Mouse (Mus musculus): ENCODE results near the gene Morn1. TPM values are rescaled to one million over a fixed set of nuclear protein-coding genes. Genes with fewer than 3 reads are reported as not detected.

The Morn1 gene
- 8.0 and 12.6 TPM in 2 replicates for polyA plus RNA-seq (2012; rRNA removed)

- DNase-seq (ENCODE audit: low read depth): peak; percentile 100
- no peak for TF ChIP-seq CTCF (IDR thresholded peaks at IDR 0.05; ENCODE audit: borderline replicate concordance, extremely low read depth, insufficient read depth, insufficient read length)
- TF ChIP-seq POLR2A (IDR thresholded peaks at IDR 0.05; ENCODE audit: borderline replicate concordance, extremely low read depth, insufficient read depth, insufficient read length, poor library complexity, severe bottlenecking): peak; percentile 90
These were observed at the start of gene Morn1, which contains the start of gene Rer1 for GRCm38 (mm10) chr4:155086108-155087024. Morn1 (plus strand) TSS chr4:155086577. Rer1 (minus strand) TSS chr4:155086382.

GRCm38 (mm10) chr4:155040197-155040596 is 46.2 kb upstream of the Morn1 start:
- TF ChIP-seq POLR2A (IDR thresholded peaks at IDR 0.05; ENCODE audit: borderline replicate concordance, extremely low read depth, insufficient read depth, insufficient read length, poor library complexity, severe bottlenecking): no peak
- no peak for TF ChIP-seq CTCF (IDR thresholded peaks at IDR 0.05; ENCODE audit: borderline replicate concordance, extremely low read depth, insufficient read depth, insufficient read length)
- peak; percentile 62 for DNase-seq (ENCODE audit: low read depth)

- no peak for DNase-seq (ENCODE audit: low read depth)
- no peak for TF ChIP-seq POLR2A (IDR thresholded peaks at IDR 0.05; ENCODE audit: borderline replicate concordance, extremely low read depth, insufficient read depth, insufficient read length, poor library complexity, severe bottlenecking)
- no peak for TF ChIP-seq CTCF (IDR thresholded peaks at IDR 0.05; ENCODE audit: borderline replicate concordance, extremely low read depth, insufficient read depth, insufficient read length)
These were observed 45.7 kb upstream of the Morn1 start for GRCm38 (mm10) chr4:155040696-155041095.

GRCm38 (mm10) chr4:155042606-155043288 is 43.6 kb upstream of the Morn1 start:
- DNase-seq (ENCODE audit: low read depth): no peak
- TF ChIP-seq CTCF (IDR thresholded peaks at IDR 0.05; ENCODE audit: borderline replicate concordance, extremely low read depth, insufficient read depth, insufficient read length) (no peak), POLR2A (IDR thresholded peaks at IDR 0.05; ENCODE audit: borderline replicate concordance, extremely low read depth, insufficient read depth, insufficient read length, poor library complexity, severe bottlenecking) (no peak)

- no peak for DNase-seq (ENCODE audit: low read depth)
- no peak for TF ChIP-seq POLR2A (IDR thresholded peaks at IDR 0.05; ENCODE audit: borderline replicate concordance, extremely low read depth, insufficient read depth, insufficient read length, poor library complexity, severe bottlenecking)
- no peak for TF ChIP-seq CTCF (IDR thresholded peaks at IDR 0.05; ENCODE audit: borderline replicate concordance, extremely low read depth, insufficient read depth, insufficient read length)
These were observed 43.1 kb upstream of the Morn1 start for GRCm38 (mm10) chr4:155043289-155043625.

DNA sequence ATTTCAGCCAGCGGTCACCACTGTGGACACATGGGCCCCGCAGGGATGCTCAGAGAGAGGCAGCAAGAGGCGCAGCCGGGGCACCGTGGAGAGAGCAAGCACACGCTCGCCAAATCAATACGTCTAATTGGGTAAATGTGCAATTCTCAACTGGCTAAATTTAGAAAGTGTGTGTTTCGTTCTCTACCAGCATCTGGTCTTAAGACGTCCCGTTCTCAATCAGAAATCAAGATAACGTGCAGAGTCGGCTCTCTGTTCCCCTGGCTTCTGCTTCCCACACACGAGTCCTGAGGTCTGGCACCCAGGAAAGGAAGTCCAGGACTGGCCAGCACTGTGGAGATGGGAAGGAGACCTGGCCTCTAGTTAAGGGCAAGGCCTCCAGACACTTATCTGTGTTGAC is 39.7 kb upstream of the Morn1 start:
- TF ChIP-seq CTCF (IDR thresholded peaks at IDR 0.05; ENCODE audit: borderline replicate concordance, extremely low read depth, insufficient read depth, insufficient read length): no peak
- no peak for TF ChIP-seq POLR2A (IDR thresholded peaks at IDR 0.05; ENCODE audit: borderline replicate concordance, extremely low read depth, insufficient read depth, insufficient read length, poor library complexity, severe bottlenecking)
- no peak for DNase-seq (ENCODE audit: low read depth)

DNA sequence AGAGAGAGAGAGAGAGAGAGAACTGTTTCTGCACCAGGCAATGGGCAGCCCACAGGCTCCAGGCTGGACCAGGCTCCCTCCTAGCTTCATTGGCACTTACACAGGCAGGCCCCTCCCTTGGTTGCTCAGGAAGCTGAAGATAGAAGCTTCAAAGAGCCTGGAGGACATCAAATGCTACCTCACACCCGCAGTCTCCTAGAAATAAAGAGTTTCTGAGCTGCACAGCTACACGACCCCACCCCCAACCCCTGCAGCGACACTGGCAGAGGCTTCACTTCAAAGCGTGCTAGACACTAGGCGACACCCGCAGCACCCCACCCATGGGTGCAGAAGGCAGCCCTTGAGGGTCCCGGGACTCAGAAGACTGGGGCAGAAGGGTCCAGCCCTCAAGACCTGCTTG is 36.3 kb upstream of the Morn1 start:
- DNase-seq (ENCODE audit: low read depth): no peak
- no peak for TF ChIP-seq CTCF (IDR thresholded peaks at IDR 0.05; ENCODE audit: borderline replicate concordance, extremely low read depth, insufficient read depth, insufficient read length)
- TF ChIP-seq POLR2A (IDR thresholded peaks at IDR 0.05; ENCODE audit: borderline replicate concordance, extremely low read depth, insufficient read depth, insufficient read length, poor library complexity, severe bottlenecking): no peak

DNA sequence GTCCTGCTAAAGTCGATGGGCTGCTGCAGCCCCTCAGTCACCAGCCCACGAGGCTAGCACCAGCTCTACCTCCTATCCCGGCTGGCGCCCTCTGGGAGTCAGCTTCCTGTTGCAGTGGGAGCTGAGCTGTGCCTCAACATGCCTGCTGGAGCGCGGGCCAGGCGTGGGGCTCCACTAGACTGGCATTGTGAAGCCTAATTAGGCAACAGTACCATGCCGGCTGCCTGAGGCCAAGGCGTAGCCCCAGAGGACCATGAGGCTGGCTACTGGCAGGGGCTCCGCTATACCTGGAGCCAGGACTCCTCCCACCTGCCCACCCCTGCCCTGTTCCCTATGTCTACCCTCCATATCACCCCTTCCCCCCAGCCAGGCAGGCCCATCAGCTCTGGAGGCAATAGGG is 29.7 kb upstream of the Morn1 start, which contains the start of gene Plch2:
Gene Plch2, minus strand, starts transcription at position 61 of the 400 bp plus-strand sequence.
- DNase-seq (ENCODE audit: low read depth): peak; percentile 57
- TF ChIP-seq CTCF (IDR thresholded peaks at IDR 0.05; ENCODE audit: borderline replicate concordance, extremely low read depth, insufficient read depth, insufficient read length) (no peak), POLR2A (IDR thresholded peaks at IDR 0.05; ENCODE audit: borderline replicate concordance, extremely low read depth, insufficient read depth, insufficient read length, poor library complexity, severe bottlenecking) (no peak)

GRCm38 (mm10) chr4:155058325-155058724 is 28.1 kb upstream of the Morn1 start:
- TF ChIP-seq POLR2A (IDR thresholded peaks at IDR 0.05; ENCODE audit: borderline replicate concordance, extremely low read depth, insufficient read depth, insufficient read length, poor library complexity, severe bottlenecking): no peak
- no peak for TF ChIP-seq CTCF (IDR thresholded peaks at IDR 0.05; ENCODE audit: borderline replicate concordance, extremely low read depth, insufficient read depth, insufficient read length)
- DNase-seq (ENCODE audit: low read depth): no peak

GRCm38 (mm10) chr4:155063895-155064294 is 22.5 kb upstream of the Morn1 start:
- no peak for TF ChIP-seq POLR2A (IDR thresholded peaks at IDR 0.05; ENCODE audit: borderline replicate concordance, extremely low read depth, insufficient read depth, insufficient read length, poor library complexity, severe bottlenecking)
- no peak for TF ChIP-seq CTCF (IDR thresholded peaks at IDR 0.05; ENCODE audit: borderline replicate concordance, extremely low read depth, insufficient read depth, insufficient read length)
- no peak for DNase-seq (ENCODE audit: low read depth)

DNA sequence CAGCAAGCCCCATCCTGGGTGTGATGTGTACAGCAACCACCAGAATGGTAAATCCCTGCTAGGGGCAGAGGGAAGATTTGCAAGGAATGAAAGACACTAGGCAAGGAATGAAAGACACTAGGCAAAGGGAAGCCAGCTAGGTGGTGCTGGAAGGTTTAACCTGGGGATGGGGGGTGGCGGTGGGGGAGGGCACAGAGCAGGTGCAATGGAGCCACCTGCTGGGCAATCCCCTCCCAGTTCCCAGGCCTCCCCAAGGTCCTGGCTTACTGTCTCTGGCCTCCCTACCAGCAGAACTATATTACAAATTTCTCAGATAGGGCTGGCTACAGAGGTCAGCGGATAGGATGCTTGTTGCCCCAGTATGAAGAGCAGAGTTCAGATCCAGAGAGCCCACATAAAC is 21.9 kb upstream of the Morn1 start:
- no peak for TF ChIP-seq CTCF (IDR thresholded peaks at IDR 0.05; ENCODE audit: borderline replicate concordance, extremely low read depth, insufficient read depth, insufficient read length)
- no peak for TF ChIP-seq POLR2A (IDR thresholded peaks at IDR 0.05; ENCODE audit: borderline replicate concordance, extremely low read depth, insufficient read depth, insufficient read length, poor library complexity, severe bottlenecking)
- no peak for DNase-seq (ENCODE audit: low read depth)

Measured in brain, embryonic 14.5 days (tissue).